Mouse (Mus musculus): ENCODE measurements at regions not wholly inside any gene's neighbourhood (a gene's known extent, or its start where the extent isn't known, plus 50 kb on each side); places are given as distances from the start of the nearest gene placed in this dataset.
A peak's percentile ranks its signal among the peaks of the same experiment; 100 is the strongest.

DNA sequence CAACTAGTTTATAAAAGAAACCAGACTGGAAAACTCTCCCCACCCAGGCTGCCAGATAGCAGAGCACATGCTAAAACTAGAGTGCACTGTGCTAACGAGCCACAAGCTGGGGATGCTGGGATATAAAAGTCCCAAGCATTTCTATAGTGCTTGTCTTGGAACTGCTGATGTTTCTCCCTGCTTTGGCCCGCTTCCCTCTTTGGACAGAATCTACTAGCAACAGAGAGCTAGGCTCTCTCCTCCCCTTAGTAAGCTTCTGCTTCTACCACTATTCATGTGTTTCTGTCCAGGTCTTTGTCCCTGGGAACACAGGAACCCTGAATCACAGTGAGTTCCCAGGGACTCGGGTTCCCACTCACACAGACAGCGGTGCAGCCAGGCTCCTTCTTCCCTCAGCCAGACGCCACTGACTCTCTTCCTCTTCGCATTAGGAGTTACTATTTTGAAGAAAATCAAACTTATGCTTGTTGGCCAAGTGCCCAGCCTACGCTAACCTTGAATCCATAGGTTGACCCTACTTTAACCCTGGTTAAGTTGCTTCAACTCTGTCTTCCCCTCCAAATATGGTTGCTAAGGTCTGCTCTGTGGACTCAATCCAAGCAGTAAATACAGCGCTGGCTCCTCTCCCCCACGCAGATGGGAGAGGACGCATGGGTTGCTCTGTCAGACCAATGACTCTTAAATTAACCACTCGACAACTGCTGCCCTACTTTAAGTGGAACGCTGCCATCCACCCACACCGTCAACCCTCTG is 113.4 kb upstream of the Dapk1 start:
- Histone ChIP-seq H3K4me1 (ENCODE audit: control insufficient read depth, insufficient read depth, low read length) (peaks cover 28% of the 10 kb centered on the region), H3K4me3 (replicated peaks; ENCODE audit: insufficient read depth, low read depth, low read length) (no peak overlapping the region), H3K27me3 (ENCODE audit: control insufficient read depth, insufficient read depth, low read length) (no peaks in the 10 kb centered on the region), H3K27ac (ENCODE audit: insufficient read depth, low read length) (no peak overlapping the region; the same call in 1 of the 2 replicates)
- 21% methylated on average over 13 of the region's 13 CpGs for WGBS
- no peak for TF ChIP-seq CTCF (IDR thresholded peaks at IDR 0.05; ENCODE audit: borderline replicate concordance, insufficient read depth, low read depth, low read length)
- no peak for TF ChIP-seq POLR2A (IDR thresholded peaks at IDR 0.05; ENCODE audit: borderline replicate concordance, insufficient read depth, low read length)
- peak; percentile 63 to 78 for DNase-seq

GRCm38 (mm10) chr13:60488884-60489265 is 112.9 kb upstream of the Dapk1 start:
- 61% methylated on average over 4 of the region's 4 CpGs for WGBS
- TF ChIP-seq CTCF (IDR thresholded peaks at IDR 0.05; ENCODE audit: borderline replicate concordance, insufficient read depth, low read depth, low read length) (no peak), POLR2A (IDR thresholded peaks at IDR 0.05; ENCODE audit: borderline replicate concordance, insufficient read depth, low read length) (no peak)

DNA sequence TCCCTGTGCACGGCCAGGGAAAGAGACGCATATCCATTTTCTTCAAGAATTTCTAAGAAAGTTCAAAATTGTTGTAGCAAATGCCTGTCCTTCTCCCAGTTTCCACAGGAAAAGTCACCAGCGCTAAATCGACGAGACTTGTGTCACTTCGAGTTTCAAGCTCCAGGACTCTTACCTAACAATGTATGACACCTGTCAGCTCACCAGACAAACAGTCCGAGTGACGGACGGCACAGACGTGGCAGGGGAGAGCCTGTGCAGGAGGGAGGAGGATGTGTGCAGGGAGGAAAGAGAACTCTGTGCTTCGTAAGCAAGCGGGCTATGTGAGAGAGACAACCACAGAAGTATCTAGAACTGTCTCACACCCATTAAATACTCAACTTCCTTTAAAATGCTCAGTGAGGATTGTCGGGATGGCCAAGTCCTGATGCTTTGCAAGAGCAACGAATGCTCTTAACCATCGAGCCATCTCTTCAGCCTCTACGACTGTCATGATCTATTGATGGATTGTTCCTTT is 109.7 kb upstream of the Dapk1 start:
- Histone ChIP-seq H3K27ac (ENCODE audit: insufficient read depth, low read length) (no peak overlapping the region), H3K27me3 (ENCODE audit: control insufficient read depth, insufficient read depth, low read length) (no peaks in the 10 kb centered on the region), H3K4me3 (replicated peaks; ENCODE audit: insufficient read depth, low read depth, low read length) (no peak overlapping the region), H3K4me1 (ENCODE audit: control insufficient read depth, insufficient read depth, low read length) (peaks cover 18% of the 10 kb centered on the region)
- TF ChIP-seq POLR2A (IDR thresholded peaks at IDR 0.05; ENCODE audit: borderline replicate concordance, insufficient read depth, low read length) (no peak), CTCF (IDR thresholded peaks at IDR 0.05; ENCODE audit: borderline replicate concordance, insufficient read depth, low read depth, low read length) (no peak)
- no peak for DNase-seq
- 85% methylated on average over 16 of the region's 16 CpGs for WGBS

More at GRCm38 (mm10) chr13:60488884-60489265, 112.9 kb upstream of the Dapk1 start:
- H3K4me3 ChIP-seq (replicated peaks; ENCODE audit: insufficient read depth, low read depth, low read length): no peak overlapping the region
- no peak overlapping the region for H3K27ac ChIP-seq (ENCODE audit: insufficient read depth, low read length)
- no peaks in the 10 kb centered on the region for H3K27me3 ChIP-seq (ENCODE audit: control insufficient read depth, insufficient read depth, low read length)
- DNase-seq: no peak
- peaks cover 28% of the 10 kb centered on the region for H3K4me1 ChIP-seq (ENCODE audit: control insufficient read depth, insufficient read depth, low read length)

- Histone ChIP-seq H3K27ac (ENCODE audit: insufficient read depth, low read length) (no peak overlapping the region), H3K27me3 (ENCODE audit: control insufficient read depth, insufficient read depth, low read length) (no peaks in the 10 kb centered on the region), H3K4me1 (ENCODE audit: control insufficient read depth, insufficient read depth, low read length) (peaks cover 7% of the 10 kb centered on the region; the same call in 1 of the 2 replicates), H3K4me3 (replicated peaks; ENCODE audit: insufficient read depth, low read depth, low read length) (no peak overlapping the region)
- no peak for TF ChIP-seq POLR2A (IDR thresholded peaks at IDR 0.05; ENCODE audit: borderline replicate concordance, insufficient read depth, low read length)
- TF ChIP-seq CTCF (IDR thresholded peaks at IDR 0.05; ENCODE audit: borderline replicate concordance, insufficient read depth, low read depth, low read length): no peak
- 90% methylated on average over 5 of the region's 5 CpGs for WGBS
- no peak for DNase-seq
Observed at GRCm38 (mm10) chr13:60493836-60494235, 107.9 kb upstream of the Dapk1 start.

- no peak overlapping the region for H3K4me3 ChIP-seq (replicated peaks; ENCODE audit: insufficient read depth, low read depth, low read length)
- TF ChIP-seq POLR2A (IDR thresholded peaks at IDR 0.05; ENCODE audit: borderline replicate concordance, insufficient read depth, low read length) (no peak), CTCF (IDR thresholded peaks at IDR 0.05; ENCODE audit: borderline replicate concordance, insufficient read depth, low read depth, low read length) (no peak)
- 32% methylated on average over 18 of the region's 18 CpGs for WGBS
- no peaks in the 10 kb centered on the region for H3K4me1 ChIP-seq (ENCODE audit: control insufficient read depth, insufficient read depth, low read length)
- no peaks in the 10 kb centered on the region for H3K27me3 ChIP-seq (ENCODE audit: control insufficient read depth, insufficient read depth, low read length)
- H3K27ac ChIP-seq (ENCODE audit: insufficient read depth, low read length): no peak overlapping the region
- DNase-seq: no peak
Observed at GRCm38 (mm10) chr13:60497714-60498400, 103.9 kb upstream of the Dapk1 start.

- no peaks in the 10 kb centered on the region for H3K27me3 ChIP-seq (ENCODE audit: control insufficient read depth, insufficient read depth, low read length)
- H3K4me1 ChIP-seq (ENCODE audit: control insufficient read depth, insufficient read depth, low read length): no peaks in the 10 kb centered on the region
- H3K27ac ChIP-seq (ENCODE audit: insufficient read depth, low read length): no peak overlapping the region
- no peak for TF ChIP-seq CTCF (IDR thresholded peaks at IDR 0.05; ENCODE audit: borderline replicate concordance, insufficient read depth, low read depth, low read length)
- TF ChIP-seq POLR2A (IDR thresholded peaks at IDR 0.05; ENCODE audit: borderline replicate concordance, insufficient read depth, low read length): no peak
- WGBS: 93% methylated on average over 2 of the region's 2 CpGs
- DNase-seq: no peak
- H3K4me3 ChIP-seq (replicated peaks; ENCODE audit: insufficient read depth, low read depth, low read length): no peak overlapping the region
Observed at GRCm38 (mm10) chr13:60504196-60504595, 97.6 kb upstream of the Dapk1 start.

DNA sequence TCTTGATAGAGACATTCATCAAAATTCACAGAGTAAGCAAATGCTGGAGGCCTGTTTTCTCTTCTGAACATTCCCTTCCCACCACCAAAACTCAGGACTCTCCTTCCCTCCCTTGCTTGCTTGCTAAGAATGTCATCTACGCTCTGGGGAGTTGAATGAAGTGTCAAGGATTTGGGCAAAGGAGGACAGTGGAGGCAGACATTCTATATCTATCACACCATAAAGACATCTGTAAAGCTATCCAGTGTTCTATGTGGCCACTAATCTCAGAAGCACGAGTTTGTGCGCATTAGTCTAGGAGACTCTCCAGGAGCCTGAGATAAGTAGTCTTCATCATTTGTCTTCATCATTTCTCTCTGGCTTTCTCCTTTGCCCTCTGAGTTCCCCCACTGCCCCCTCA is 94.1 kb upstream of the Dapk1 start:
- no peak for TF ChIP-seq CTCF (IDR thresholded peaks at IDR 0.05; ENCODE audit: borderline replicate concordance, insufficient read depth, low read depth, low read length)
- TF ChIP-seq POLR2A (IDR thresholded peaks at IDR 0.05; ENCODE audit: borderline replicate concordance, insufficient read depth, low read length): no peak
- DNase-seq: no peak
- H3K4me3 ChIP-seq (replicated peaks; ENCODE audit: insufficient read depth, low read depth, low read length): no peak overlapping the region
- WGBS: 97% methylated on average over 3 of the region's 3 CpGs
- H3K4me1 ChIP-seq (ENCODE audit: control insufficient read depth, insufficient read depth, low read length): no peaks in the 10 kb centered on the region
- no peaks in the 10 kb centered on the region for H3K27me3 ChIP-seq (ENCODE audit: control insufficient read depth, insufficient read depth, low read length)
- no peak overlapping the region for H3K27ac ChIP-seq (ENCODE audit: insufficient read depth, low read length)

Measured in cerebellum, adult 2 months (tissue).